Mouse (Mus musculus): ENCODE measurements around the gene Il11ra1. TPM values are rescaled to one million over a fixed set of nuclear protein-coding genes. Genes with fewer than 3 reads are reported as not detected.
A peak's percentile ranks its signal among the peaks of the same experiment; 100 is the strongest.
"Not testable (repeated sequence)": the region's sequence is repeated elsewhere in the genome, so short reads cannot be mapped to it uniquely, and the experiment has no call there.

Il11ra1 gene
- total RNA-seq, 2 experiments from 2014 or later = 85.8 to 111 TPM

- DNase-seq (ENCODE audit: low spot score in 2 of 2) = no peak
These were observed 44.3 kb downstream of the Il11ra1 start for GRCm38 (mm10) chr4:41744131-41744530.

GRCm38 (mm10) chr4:41745021-41745420, 45.2 kb downstream of the Il11ra1 start:
- DNase-seq (ENCODE audit: low spot score in 2 of 2) = no peak

GRCm38 (mm10) chr4:41754797-41755337, 55.1 kb downstream of the Il11ra1 start, which contains the start of gene Galt:
Gene Galt, plus strand, starts transcription at chr4:41755228.
- no peak for DNase-seq (ENCODE audit: low spot score in 2 of 2)

GRCm38 (mm10) chr4:41755338-41756305, 55.8 kb downstream of the Il11ra1 start, which contains the start of gene Sigmar1:
Gene Sigmar1, minus strand, starts transcription at chr4:41756157.
- DNase-seq (ENCODE audit: low spot score in 2 of 2) = peak; percentile 59 to 79

GRCm38 (mm10) chr4:41756440-41756839, 56.7 kb downstream of the Il11ra1 start:
- no peak for DNase-seq (ENCODE audit: low spot score in 2 of 2)

- DNase-seq (ENCODE audit: low spot score in 2 of 2) = no peak
These were observed 57.5 kb downstream of the Il11ra1 start for GRCm38 (mm10) chr4:41757321-41757720.

GRCm38 (mm10) chr4:41758021-41758420, 58.2 kb downstream of the Il11ra1 start:
- DNase-seq (ENCODE audit: low spot score in 2 of 2) = no peak

GRCm38 (mm10) chr4:41758701-41759100, 58.9 kb downstream of the Il11ra1 start:
- DNase-seq (ENCODE audit: low spot score in 2 of 2) = no peak

GRCm38 (mm10) chr4:41759206-41759605, 59.4 kb downstream of the Il11ra1 start:
- DNase-seq (ENCODE audit: low spot score in 2 of 2) = no peak

- DNase-seq (ENCODE audit: low spot score in 2 of 2) = no peak
These were observed 60.0 kb downstream of the Il11ra1 start for GRCm38 (mm10) chr4:41759656-41760287.

GRCm38 (mm10) chr4:41760288-41760721, 60.5 kb downstream of the Il11ra1 start:
- DNase-seq (ENCODE audit: low spot score in 2 of 2) = peak; percentile 85 to 92

GRCm38 (mm10) chr4:41760911-41761310, 61.1 kb downstream of the Il11ra1 start:
- no peak for DNase-seq (ENCODE audit: low spot score in 2 of 2)

- DNase-seq (ENCODE audit: low spot score in 2 of 2) = no peak
These were observed 61.9 kb downstream of the Il11ra1 start for GRCm38 (mm10) chr4:41761680-41762079.

GRCm38 (mm10) chr4:41762099-41762687, 62.4 kb downstream of the Il11ra1 start:
- DNase-seq (ENCODE audit: low spot score in 2 of 2) = peak; percentile 43 to 62

- DNase-seq (ENCODE audit: low spot score in 2 of 2) = peak; percentile 81 to 93
These were observed 62.9 kb downstream of the Il11ra1 start for GRCm38 (mm10) chr4:41762688-41763114.

GRCm38 (mm10) chr4:41763176-41763575, 63.4 kb downstream of the Il11ra1 start:
- DNase-seq (ENCODE audit: low spot score in 2 of 2) = not testable (repeated sequence)

- not testable (repeated sequence) for DNase-seq (ENCODE audit: low spot score in 2 of 2)
These were observed 67.5 kb downstream of the Il11ra1 start for GRCm38 (mm10) chr4:41767301-41767700.

- not testable (repeated sequence) for DNase-seq (ENCODE audit: low spot score in 2 of 2)
These were observed 73.2 kb downstream of the Il11ra1 start for GRCm38 (mm10) chr4:41772946-41773345.

- DNase-seq (ENCODE audit: low spot score in 2 of 2) = peak; percentile 48 to 72
These were observed 73.7 kb downstream of the Il11ra1 start for GRCm38 (mm10) chr4:41773502-41773901.

GRCm38 (mm10) chr4:41774002-41774401, 74.2 kb downstream of the Il11ra1 start, which contains the start of gene Ccl27a:
Gene Ccl27a, minus strand, starts transcription at chr4:41774247.
- peak in 1 of 2 experiments; percentile 59 for DNase-seq (ENCODE audit: low spot score in 2 of 2)

- DNase-seq (ENCODE audit: low spot score in 2 of 2) = not testable (repeated sequence)
These were observed 74.7 kb downstream of the Il11ra1 start for GRCm38 (mm10) chr4:41774506-41774905.

Data from gastrocnemius, postnatal 4 days (tissue).